Mouse (Mus musculus) MEL (cell line): ENCODE results near the gene Olfr532.

Experiments used
- POLR2A ChIP-seq, 2 experiments: IDR thresholded peaks; 2 replicates each; pipeline ENCODE4 v1.6.1; 2011 to 2012; ENCODE audit warnings: low read length in 2 of 2, mild to moderate bottlenecking in 2 of 2, control low read depth in 1 of 2, improper control_type of control experiment in 1 of 2, low read depth in 1 of 2, moderate library complexity in 1 of 2; ENCODE audit not compliant: control insufficient read depth in 1 of 2, insufficient read depth in 1 of 2, poor library complexity in 1 of 2
- UBTF ChIP-seq: IDR thresholded peaks from 2 replicates; pipeline ENCODE4 v1.6.1; 2012; ENCODE audit warnings: low read depth, mild to moderate bottlenecking, inconsistent platforms, low read length, improper control_type of control experiment, moderate library complexity, borderline replicate concordance; ENCODE audit not compliant: insufficient read depth

GRCm38 (mm10) chr7:140402818-140403217 is 18.6 kb downstream of the Olfr532 start, which contains the start of gene Olfr531:
- TF ChIP-seq UBTF (no peak), POLR2A (IDR thresholded peaks at IDR 0.05; ENCODE audit: control insufficient read depth in 1 of 2, insufficient read depth in 1 of 2, low read depth in 1 of 2, low read length in 2 of 2, poor library complexity in 1 of 2) (no peak)
